Mouse (Mus musculus) MEL (cell line): Measurements from ENCODE around the gene Lrrc4b. TPM values are rescaled to one million over a fixed set of nuclear protein-coding genes. Genes with fewer than 3 reads are reported as not detected.

Experiments used
- DNase-seq: peaks from one replicate; pipeline ENCODE4 v3.0.0; 2011; ENCODE audit warnings: low read depth, low spot score
- H3K27ac ChIP-seq: 2 replicates; pipeline ENCODE4 v1.5.1; 2012; ENCODE audit warnings: low read depth, mild to moderate bottlenecking, control low read depth, low read length, moderate library complexity; ENCODE audit not compliant: control insufficient read depth
- H3K27me3 ChIP-seq, 2 experiments: fragments of 150-350 bp in 1 of 2; sonication (generic) in 1 of 2; 2 replicates each; pipeline ENCODE4 v1.6.1; 2012; ENCODE audit warnings: low read length in 2 of 2, mild to moderate bottlenecking in 2 of 2, improper control_type of control experiment in 1 of 2, moderate library complexity in 1 of 2; ENCODE audit not compliant: insufficient read depth in 2 of 2, control insufficient read depth in 1 of 2
- H3K36me3 ChIP-seq, 2 experiments: 2 replicates each; pipeline ENCODE4 v1.6.1; 2012 to 2014; ENCODE audit warnings: low read length in 2 of 2, improper control_type of control experiment in 1 of 2, inconsistent platforms in 1 of 2, mild to moderate bottlenecking in 1 of 2; ENCODE audit not compliant: insufficient read depth in 2 of 2, control insufficient read depth in 1 of 2
- H3K4me1 ChIP-seq, 2 experiments: fragments of 150-350 bp in 1 of 2; sonication (generic) in 1 of 2; 2 replicates each; pipeline ENCODE4 v1.6.1; 2012; ENCODE audit warnings: low read length in 2 of 2, improper control_type of control experiment in 1 of 2, mild to moderate bottlenecking in 1 of 2; ENCODE audit not compliant: insufficient read depth in 2 of 2, control insufficient read depth in 1 of 2
- H3K4me3 ChIP-seq, 2 experiments: fragments of 150-350 bp in 1 of 2; sonication (generic) in 1 of 2; 2 replicates each; pipeline ENCODE4 v1.5.1; 2012; ENCODE audit warnings: low read depth in 2 of 2, low read length in 2 of 2, mild to moderate bottlenecking in 2 of 2, moderate library complexity in 2 of 2, control low read depth in 1 of 2, improper control_type of control experiment in 1 of 2; ENCODE audit not compliant: control insufficient read depth in 1 of 2, insufficient read depth in 1 of 2
- H3K79me2 ChIP-seq: 2 replicates; pipeline ENCODE4 v1.6.1; 2012; ENCODE audit warnings: mild to moderate bottlenecking, low read length, moderate library complexity; ENCODE audit not compliant: control insufficient read depth, poor library complexity, insufficient read depth
- H3K9ac ChIP-seq: 2 replicates; pipeline ENCODE4 v1.6.1; 2012; ENCODE audit warnings: low read depth, mild to moderate bottlenecking, control low read depth, low read length, moderate library complexity; ENCODE audit not compliant: control insufficient read depth, poor library complexity, severe bottlenecking
- H3K9me3 ChIP-seq: fragments of 150-350 bp; sonication (generic); replicated peaks from 2 replicates; pipeline ENCODE4 v1.6.1; 2012; ENCODE audit warnings: mild to moderate bottlenecking, low read length, improper control_type of control experiment, moderate library complexity; ENCODE audit not compliant: insufficient read depth
- GABPA ChIP-seq: IDR thresholded peaks from 2 replicates; pipeline ENCODE4 v1.6.1; 2012; ENCODE audit warnings: low read depth, mild to moderate bottlenecking, inconsistent platforms, low read length, improper control_type of control experiment, moderate library complexity
- MAZ ChIP-seq: IDR thresholded peaks from 2 replicates; pipeline ENCODE4 v1.6.1; 2012; ENCODE audit warnings: low read depth, mild to moderate bottlenecking, inconsistent platforms, low read length, improper control_type of control experiment
- MXI1 ChIP-seq: IDR thresholded peaks from 2 replicates; pipeline ENCODE4 v1.6.1; 2011; ENCODE audit warnings: mild to moderate bottlenecking, low read depth, low read length, improper control_type of control experiment
- POLR2AphosphoS2 ChIP-seq: IDR thresholded peaks from 2 replicates; pipeline ENCODE4 v1.6.1; 2011; ENCODE audit warnings: low read length, improper control_type of control experiment
- RAD21 ChIP-seq: IDR thresholded peaks from 2 replicates; pipeline ENCODE4 v1.6.1; 2011; ENCODE audit warnings: mild to moderate bottlenecking, low read depth, low read length, improper control_type of control experiment
- RCOR1 ChIP-seq: IDR thresholded peaks from 2 replicates; pipeline ENCODE4 v1.6.1; 2012; ENCODE audit warnings: low read depth, mild to moderate bottlenecking, inconsistent platforms, low read length, improper control_type of control experiment
- TCF12 ChIP-seq: IDR thresholded peaks from 2 replicates; pipeline ENCODE4 v1.6.1; 2014; ENCODE audit warnings: low read depth, mild to moderate bottlenecking, inconsistent platforms, low read length, improper control_type of control experiment, moderate library complexity
- USF1 ChIP-seq: IDR thresholded peaks from 2 replicates; pipeline ENCODE4 v1.6.1; 2014; ENCODE audit warnings: low read depth, mild to moderate bottlenecking, inconsistent platforms, low read length, improper control_type of control experiment, moderate library complexity
- polyA plus RNA-seq, 2 experiments: library from polyadenylated mRNA; stranded (reverse) in 1 of 2; unstranded in 1 of 2; fragments of >175 nt in 1 of 2; fragments of >200 nt in 1 of 2; gene quantifications; 2 replicates each; pipeline versions ENCODE4 v1.2.1 to v1.2.4; 2012; ENCODE audit warnings: low replicate concordance in 2 of 2, low read depth in 1 of 2; ENCODE audit not compliant: insufficient read length in 2 of 2, insufficient read depth in 1 of 2, missing spikeins in 1 of 2
- total RNA-seq: library from RNA; depleted of rRNA; stranded (reverse); fragments of 300-350 nt; gene quantifications from 2 replicates; pipeline ENCODE4 v1.2.3, GENCODE M21; 2012; rRNA removed

Lrrc4b gene
- total and polyA plus RNA-seq, 3 experiments = 0.58 to 4.4 TPM; not detected in 1

DNA sequence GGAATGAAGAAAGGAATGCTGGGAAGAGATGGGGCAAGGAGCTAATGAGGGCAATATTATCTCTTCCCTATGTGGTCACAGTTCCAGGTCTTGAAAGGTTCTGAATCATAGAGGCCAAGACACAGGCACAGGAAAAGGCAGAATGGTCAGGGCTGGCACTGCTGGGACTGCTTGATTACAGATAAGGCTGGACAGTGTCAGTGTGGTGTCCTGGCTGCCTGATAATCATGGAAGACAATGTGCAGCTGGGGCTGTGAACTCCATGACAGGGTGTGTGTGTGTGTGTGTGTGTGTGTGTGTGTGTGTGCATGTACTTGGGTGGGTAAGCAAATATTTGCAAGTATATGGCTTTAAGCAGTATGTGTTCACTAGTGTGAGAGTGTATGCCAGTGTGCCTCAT lies 78.7 kb downstream of the Lrrc4b start:
- H3K27ac ChIP-seq = no peak overlapping the region
- no peaks in the 10 kb centered on the region for H3K9me3 ChIP-seq
- no peaks in the 10 kb centered on the region for H3K4me1 ChIP-seq
- H3K9ac ChIP-seq = no peak overlapping the region
- H3K36me3 ChIP-seq = no peaks in the 10 kb centered on the region
- no peak overlapping the region for H3K4me3 ChIP-seq
- H3K79me2 ChIP-seq = no peaks in the 10 kb centered on the region
- peaks cover 0 to 3% of the 10 kb centered on the region in 2 experiments; a peak in 1 of 4 replicates for H3K27me3 ChIP-seq
- TF ChIP-seq GABPA (no peak), USF1 (no peak), POLR2AphosphoS2 (no peak), MXI1 (no peak), TCF12 (no peak), RAD21 (no peak), RCOR1 (no peak), MAZ (no peak)
- DNase-seq = no peak

Other genes starting within 250 kb of the Lrrc4b start
- not detected in 2 replicates for gene Klk1b24, start 240.8 kb upstream of the Lrrc4b start, total RNA-seq
- gene Klk1b24, start 240.8 kb upstream of the Lrrc4b start, polyA plus RNA-seq = not detected
- not detected in 2 replicates for gene Klk1b3, start 230.8 kb upstream of the Lrrc4b start, total RNA-seq
- not detected for gene Klk1b3, start 230.8 kb upstream of the Lrrc4b start, polyA plus RNA-seq
- not detected in 2 replicates for gene Klk1b4, start 221.6 kb upstream of the Lrrc4b start, total RNA-seq
- not detected for gene Klk1b4, start 221.6 kb upstream of the Lrrc4b start, polyA plus RNA-seq
- not detected in 2 replicates for gene Klk1b5, start 213.1 kb upstream of the Lrrc4b start, total RNA-seq
- not detected for gene Klk1b5, start 213.1 kb upstream of the Lrrc4b start, polyA plus RNA-seq
- not detected in 2 replicates for gene Klk1, start 203.7 kb upstream of the Lrrc4b start, total RNA-seq
- gene Klk1, start 203.7 kb upstream of the Lrrc4b start, polyA plus RNA-seq = not detected
- gene Gm36864, start 192.8 kb upstream of the Lrrc4b start, total RNA-seq = not detected in 2 replicates
- gene Gm36864, start 192.8 kb upstream of the Lrrc4b start, polyA plus RNA-seq = under 1 TPM in 1 of 2 experiments, not detected in 1; 0.08 TPM
- gene 1700028J19Rik, start 182.3 kb upstream of the Lrrc4b start, total RNA-seq = 0.46 and 0.62 TPM in 2 replicates
- gene 1700028J19Rik, start 182.3 kb upstream of the Lrrc4b start, polyA plus RNA-seq = 1 to 10 TPM in 1 of 2 experiments, not detected in 1; 1.2 TPM
- gene 2410002F23Rik, start 182.3 kb upstream of the Lrrc4b start, total RNA-seq = 89.1 and 148 TPM in 2 replicates
- 100 to 1,000 TPM; 174 to 841 TPM for gene 2410002F23Rik, start 182.3 kb upstream of the Lrrc4b start, polyA plus RNA-seq
- 0.10 and 0.12 TPM in 2 replicates for gene Acp4, start 171.6 kb upstream of the Lrrc4b start, total RNA-seq
- under 1 TPM in 1 of 2 experiments, not detected in 1; 0.14 TPM for gene Acp4, start 171.6 kb upstream of the Lrrc4b start, polyA plus RNA-seq
- not detected in 2 replicates for gene Gm15517, start 167.6 kb upstream of the Lrrc4b start, total RNA-seq
- gene Gm15517, start 167.6 kb upstream of the Lrrc4b start, polyA plus RNA-seq = not detected
- gene Clec11a, start 122.1 kb upstream of the Lrrc4b start, total RNA-seq = 0.33 and 0.39 TPM in 2 replicates
- gene Clec11a, start 122.1 kb upstream of the Lrrc4b start, polyA plus RNA-seq = under 1 TPM in 1 of 2 experiments, not detected in 1; 0.33 TPM
- 0.12 and 0.29 TPM in 2 replicates for gene Shank1, start 118.8 kb upstream of the Lrrc4b start, total RNA-seq
- 1 to 10 TPM in 1 of 2 experiments, not detected in 1; 3.9 TPM for gene Shank1, start 118.8 kb upstream of the Lrrc4b start, polyA plus RNA-seq
- 0.08 and 0.20 TPM in 2 replicates for gene Syt3, start 44.9 kb upstream of the Lrrc4b start, total RNA-seq
- under 1 TPM in 1 of 2 experiments, not detected in 1; 0.56 TPM for gene Syt3, start 44.9 kb upstream of the Lrrc4b start, polyA plus RNA-seq
- gene 1700008O03Rik, start 43.2 kb upstream of the Lrrc4b start, total RNA-seq = not detected in 2 replicates
- gene 1700008O03Rik, start 43.2 kb upstream of the Lrrc4b start, polyA plus RNA-seq = under 1 TPM in 1 of 2 experiments, not detected in 1; 0.95 TPM
- gene Aspdh, start 36.4 kb downstream of the Lrrc4b start, total RNA-seq = not detected in 2 replicates
- under 1 TPM in 1 of 2 experiments, not detected in 1; 0.89 TPM for gene Aspdh, start 36.4 kb downstream of the Lrrc4b start, polyA plus RNA-seq
- gene Josd2, start 39.0 kb downstream of the Lrrc4b start, total RNA-seq = 58.4 and 95.5 TPM in 2 replicates
- gene Josd2, start 39.0 kb downstream of the Lrrc4b start, polyA plus RNA-seq = 100 to 1,000 TPM in 1 of 2 experiments, not detected in 1; 141 TPM
- 81.3 and 91.4 TPM in 2 replicates for gene Emc10, start 67.5 kb downstream of the Lrrc4b start, total RNA-seq
- gene Emc10, start 67.5 kb downstream of the Lrrc4b start, polyA plus RNA-seq = 100 to 1,000 TPM in 1 of 2 experiments, not detected in 1; 149 TPM
- 0.69 and 1.2 TPM in 2 replicates for gene Fam71e1, start 67.6 kb downstream of the Lrrc4b start, total RNA-seq
- gene Fam71e1, start 67.6 kb downstream of the Lrrc4b start, polyA plus RNA-seq = 1 to 10 TPM in 1 of 2 experiments, not detected in 1; 2.0 TPM
- gene Mybpc2, start 95.6 kb downstream of the Lrrc4b start, total RNA-seq = not detected in 2 replicates
- not detected for gene Mybpc2, start 95.6 kb downstream of the Lrrc4b start, polyA plus RNA-seq
- 0.04 and 0.10 TPM in 2 replicates for gene Spib, start 103.1 kb downstream of the Lrrc4b start, total RNA-seq
- gene Spib, start 103.1 kb downstream of the Lrrc4b start, polyA plus RNA-seq = under 1 TPM in 1 of 2 experiments, not detected in 1; 0.13 TPM
- gene Pold1, start 119.8 kb downstream of the Lrrc4b start, total RNA-seq = 82.6 and 87.8 TPM in 2 replicates
- 100 to 1,000 TPM in 1 of 2 experiments, not detected in 1; 104 TPM for gene Pold1, start 119.8 kb downstream of the Lrrc4b start, polyA plus RNA-seq
- 42.3 and 49.7 TPM in 2 replicates for gene Nr1h2, start 124.9 kb downstream of the Lrrc4b start, total RNA-seq
- gene Nr1h2, start 124.9 kb downstream of the Lrrc4b start, polyA plus RNA-seq = 10 to 100 TPM in 1 of 2 experiments, not detected in 1; 82.3 TPM
- 0.23 TPM in 1 of 2 replicates, not detected in the other for gene Napsa, start 143.4 kb downstream of the Lrrc4b start, total RNA-seq
- under 1 TPM in 1 of 2 experiments, not detected in 1; 0.33 TPM for gene Napsa, start 143.4 kb downstream of the Lrrc4b start, polyA plus RNA-seq
- not detected in 2 replicates for gene Kcnc3, start 161.6 kb downstream of the Lrrc4b start, total RNA-seq
- gene Kcnc3, start 161.6 kb downstream of the Lrrc4b start, polyA plus RNA-seq = not detected
- gene Myh14, start 241.8 kb downstream of the Lrrc4b start, total RNA-seq = under 0.01 and 0.07 TPM in 2 replicates
- under 1 TPM in 1 of 2 experiments, not detected in 1; 0.08 TPM for gene Myh14, start 241.8 kb downstream of the Lrrc4b start, polyA plus RNA-seq